Mouse (Mus musculus) midbrain, postnatal 0 days (tissue): ENCODE measurements at regions not wholly inside any gene's neighbourhood (a gene's known extent, or its start where the extent isn't known, plus 50 kb on each side); places are given as distances from the start of the nearest gene placed in this dataset.
"Not testable (repeated sequence)": the region's sequence is repeated elsewhere in the genome, so short reads cannot be mapped to it uniquely, and the experiment has no call there.

ENCODE experiments used
- ATAC-seq: fragments of 200-750 bp; cut with Nextera tagmentation; 2 replicates; pipeline ENCODE4 v1.8.0; 2017; ENCODE audit warnings: moderate number of reproducible peaks, mild to moderate bottlenecking, moderate TSS enrichment, moderate library complexity; ENCODE audit not compliant: low FRiP score
- DNase-seq: peaks from one replicate; pipeline ENCODE4 v3.0.0-alpha.2; 2015; ENCODE audit warnings: low spot score
- H3K27ac ChIP-seq: fragments of 300-500 bp; sonication (generic); 2 replicates; pipeline ENCODE4 v1.5.1; 2014; ENCODE audit warnings: low read depth, mild to moderate bottlenecking, low read length, mixed read lengths
- H3K27me3 ChIP-seq: fragments of 300-500 bp; sonication (generic); 2 replicates; pipeline ENCODE4 v1.6.1; 2014; ENCODE audit warnings: low read length, control low read depth, mixed read lengths; ENCODE audit not compliant: insufficient read depth
- H3K36me3 ChIP-seq: fragments of 300-500 bp; sonication (generic); 2 replicates; pipeline ENCODE4 v1.6.1; 2014; ENCODE audit warnings: low read length, control low read depth, mixed read lengths; ENCODE audit not compliant: insufficient read depth
- H3K4me1 ChIP-seq: fragments of 300-500 bp; sonication (generic); 2 replicates; pipeline ENCODE4 v1.6.1; 2014; ENCODE audit warnings: mild to moderate bottlenecking, control low read depth, antibody characterized with exemption, low read length, mixed read lengths; ENCODE audit not compliant: insufficient read depth
- H3K4me2 ChIP-seq: fragments of 300-500 bp; sonication (generic); 2 replicates; pipeline ENCODE4 v1.6.1; 2014; ENCODE audit warnings: low read depth, mild to moderate bottlenecking, low read length, mixed read lengths; ENCODE audit not compliant: poor library complexity, severe bottlenecking
- H3K4me3 ChIP-seq: fragments of 300-500 bp; sonication (generic); 2 replicates; pipeline ENCODE4 v1.5.1; 2014; ENCODE audit warnings: low read depth, mild to moderate bottlenecking, low read length, moderate library complexity
- H3K9ac ChIP-seq: fragments of 300-500 bp; sonication (generic); replicated peaks from 2 replicates; pipeline ENCODE4 v1.6.1; 2014; ENCODE audit warnings: mild to moderate bottlenecking, low read length, moderate library complexity, mixed read lengths; ENCODE audit not compliant: poor library complexity, severe bottlenecking
- H3K9me3 ChIP-seq: fragments of 300-500 bp; sonication (generic); 2 replicates; pipeline ENCODE4 v1.6.1; 2016; ENCODE audit warnings: low read length, control low read depth
- CTCF ChIP-seq: IDR thresholded peaks from 2 replicates; pipeline ENCODE4 v1.5.1; 2016; ENCODE audit warnings: antibody characterized with exemption, mild to moderate bottlenecking
- WGBS: fragments of 180-500 bp; shearing (Covaris S2); extraction: QIAGEN DNeasy Blood & Tissue Kit; methylation state at CpG from one replicate; pipeline ENCODE4 v1.1.7; 2014; 5-methylcytosine and 5-hydroxymethylcytosine counted together

DNA sequence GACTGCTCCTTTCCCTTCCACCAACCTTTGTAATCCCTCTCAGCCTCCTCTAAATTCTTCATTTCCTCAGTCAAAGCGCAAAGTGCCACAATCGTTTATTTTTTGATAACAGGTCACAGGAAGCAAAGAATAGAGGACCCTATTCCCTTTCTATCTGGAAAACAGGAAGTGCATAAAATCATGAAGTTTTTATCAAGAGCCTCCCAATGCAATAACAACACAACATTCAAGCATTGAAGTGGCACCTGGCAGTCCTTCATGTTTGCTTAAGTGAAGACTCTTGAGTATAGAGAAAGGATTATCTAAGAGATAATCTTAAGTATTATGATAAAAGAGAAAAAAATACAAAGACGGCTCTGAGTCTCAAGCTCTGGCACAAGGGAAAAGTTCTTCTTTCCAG is 111.9 kb downstream of the Ibtk start:
- Histone ChIP-seq H3K9me3 (0 out of 2 replicates have a peak, but pooled peaks cover 3% of the 10 kb centered on the region), H3K4me2 (no peak overlapping the region), H3K9ac (no peak overlapping the region), H3K4me1 (no peaks in the 10 kb centered on the region), H3K27me3 (no peaks in the 10 kb centered on the region), H3K27ac (no peak overlapping the region), H3K4me3 (no peak overlapping the region), H3K36me3 (no peaks in the 10 kb centered on the region)
- ATAC-seq (no peak), DNase-seq (no peak)
- TF ChIP-seq CTCF = no peak
- 84% methylated on average over 3 of the region's 3 CpGs for WGBS

DNA sequence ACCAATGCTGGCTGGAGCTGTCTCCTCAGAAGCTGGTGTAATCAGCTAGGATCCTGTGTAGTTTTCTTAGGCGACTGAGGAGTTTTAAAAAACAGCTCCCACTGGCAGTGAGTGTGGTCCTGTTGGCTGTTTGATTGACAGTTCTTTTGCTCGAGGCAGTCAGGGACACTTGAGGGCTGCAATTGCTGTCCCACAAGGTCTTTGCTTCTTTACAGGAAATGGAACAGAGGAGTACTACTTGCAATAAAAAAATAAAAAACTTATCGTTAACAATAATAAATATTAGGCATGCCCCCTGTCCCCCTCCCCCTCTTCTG is 113.0 kb downstream of the Ibtk start:
- Histone ChIP-seq H3K36me3 (no peaks in the 10 kb centered on the region), H3K27me3 (no peaks in the 10 kb centered on the region), H3K4me1 (no peaks in the 10 kb centered on the region), H3K4me2 (0 out of 2 replicates have a peak overlapping the region, but pooled peaks have one; percentile 21), H3K4me3 (no peak overlapping the region; the same call in 1 of the 2 replicates), H3K9ac (no peak overlapping the region), H3K9me3 (0 out of 2 replicates have a peak, but pooled peaks cover 3% of the 10 kb centered on the region), H3K27ac (no peak overlapping the region)
- DNase-seq (no peak), ATAC-seq (no peak)
- TF ChIP-seq CTCF = no peak
- WGBS = 48% methylated on average over 3 of the region's 3 CpGs

DNA sequence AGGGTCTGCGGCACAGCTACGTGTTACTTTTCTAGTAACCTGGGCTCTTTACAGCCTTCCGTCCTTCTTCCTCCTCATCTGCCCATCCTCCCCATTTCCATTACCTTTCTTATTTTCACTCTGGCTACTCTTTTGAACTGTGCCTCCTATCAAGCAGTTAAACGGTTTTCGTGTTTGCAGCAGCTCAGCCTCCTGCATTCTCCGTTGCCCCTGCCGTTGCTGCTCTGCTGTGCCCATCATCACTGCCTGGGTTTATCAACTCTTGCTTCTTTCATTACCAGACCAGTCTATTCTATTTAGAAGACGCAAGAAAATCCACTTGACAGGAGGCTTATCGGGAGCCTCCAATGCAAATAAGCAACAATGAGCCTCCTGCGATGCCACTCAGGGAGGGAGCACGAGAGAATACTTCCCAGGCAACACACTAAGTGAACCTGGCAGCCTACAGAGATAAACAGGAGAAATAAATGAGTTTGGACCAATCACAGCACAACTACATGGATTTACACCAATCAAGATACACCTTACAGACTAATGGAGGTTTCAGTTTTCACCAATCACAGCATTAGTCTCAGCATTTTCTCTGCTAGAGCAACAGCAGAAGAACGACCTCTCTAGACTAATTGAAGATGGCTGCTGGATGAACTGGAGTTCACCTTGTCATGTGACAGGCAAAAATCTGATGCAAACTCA is 113.5 kb downstream of the Ibtk start:
- peak overlapping the region; percentile 21 for H3K4me2 ChIP-seq

DNA sequence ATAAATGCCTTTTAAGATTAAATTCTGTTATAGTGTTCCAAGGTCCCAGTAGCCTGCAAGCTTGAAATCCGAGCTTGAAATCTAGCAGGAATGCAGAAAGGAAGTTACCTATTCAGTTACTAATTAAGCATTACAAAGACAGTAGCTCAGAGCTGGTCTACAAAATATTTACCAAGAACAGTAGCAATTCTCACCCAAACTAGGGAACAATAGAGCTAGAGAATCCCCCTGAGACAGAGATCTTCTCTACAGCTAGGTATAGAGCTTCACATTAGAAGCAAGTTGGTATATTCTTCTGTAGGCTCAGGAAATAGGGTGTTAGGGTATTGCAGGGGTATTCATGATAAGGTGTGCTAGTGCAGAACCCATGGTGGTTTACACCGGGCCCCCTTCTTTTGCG is 114.3 kb downstream of the Ibtk start:
- not testable (repeated sequence) for H3K27ac ChIP-seq, H3K9ac ChIP-seq, H3K36me3 ChIP-seq, DNase-seq, H3K4me3 ChIP-seq, H3K4me1 ChIP-seq, H3K4me2 ChIP-seq, H3K9me3 ChIP-seq, ATAC-seq, H3K27me3 ChIP-seq
- WGBS = 71% methylated on average over 3 of the region's 3 CpGs

More for the DNA sequence above, 113.5 kb downstream of the Ibtk start:
- Histone ChIP-seq H3K4me3 (peak overlapping the region; percentile 26; the same call in 1 of the 2 replicates), H3K9me3 (0 out of 2 replicates have a peak, but pooled peaks cover 3% of the 10 kb centered on the region), H3K27me3 (no peaks in the 10 kb centered on the region), H3K36me3 (no peaks in the 10 kb centered on the region), H3K9ac (no peak overlapping the region), H3K4me1 (no peaks in the 10 kb centered on the region), H3K27ac (peak overlapping the region; percentile 26; the same call in 1 of the 2 replicates)
- no peak for TF ChIP-seq CTCF
- 53% methylated on average over 12 of the region's 12 CpGs for WGBS
- DNase-seq (peak; percentile 23), ATAC-seq (peak; percentile 95)

DNA sequence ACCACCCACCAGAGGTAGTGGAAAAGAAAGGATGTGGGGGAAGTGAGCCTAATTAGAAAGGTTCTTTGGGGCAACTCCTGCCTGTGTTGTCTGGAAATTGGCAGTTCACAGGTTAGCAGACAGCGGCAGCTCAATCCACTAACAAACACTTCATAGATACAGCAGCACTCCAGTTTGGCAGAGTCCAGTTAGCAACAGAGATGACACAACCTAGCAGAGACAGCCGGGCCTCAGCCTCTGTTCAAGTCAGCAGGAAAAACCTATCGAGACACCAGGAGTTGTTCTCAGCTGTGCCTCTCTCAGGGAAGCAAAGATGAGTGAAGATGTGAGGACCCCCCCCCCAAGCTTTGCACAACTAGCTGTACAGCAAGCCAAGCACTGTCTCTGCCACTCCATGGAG is 131.2 kb downstream of the Ibtk start:
- no peak for ATAC-seq
- 85% methylated on average over 3 of the region's 3 CpGs for WGBS
- no peak for DNase-seq
- Histone ChIP-seq H3K9ac (no peak overlapping the region), H3K4me3 (no peak overlapping the region), H3K27me3 (no peaks in the 10 kb centered on the region), H3K4me2 (no peak overlapping the region), H3K36me3 (no peaks in the 10 kb centered on the region), H3K9me3 (no peaks in the 10 kb centered on the region), H3K27ac (no peak overlapping the region), H3K4me1 (no peaks in the 10 kb centered on the region)
- no peak for TF ChIP-seq CTCF

DNA sequence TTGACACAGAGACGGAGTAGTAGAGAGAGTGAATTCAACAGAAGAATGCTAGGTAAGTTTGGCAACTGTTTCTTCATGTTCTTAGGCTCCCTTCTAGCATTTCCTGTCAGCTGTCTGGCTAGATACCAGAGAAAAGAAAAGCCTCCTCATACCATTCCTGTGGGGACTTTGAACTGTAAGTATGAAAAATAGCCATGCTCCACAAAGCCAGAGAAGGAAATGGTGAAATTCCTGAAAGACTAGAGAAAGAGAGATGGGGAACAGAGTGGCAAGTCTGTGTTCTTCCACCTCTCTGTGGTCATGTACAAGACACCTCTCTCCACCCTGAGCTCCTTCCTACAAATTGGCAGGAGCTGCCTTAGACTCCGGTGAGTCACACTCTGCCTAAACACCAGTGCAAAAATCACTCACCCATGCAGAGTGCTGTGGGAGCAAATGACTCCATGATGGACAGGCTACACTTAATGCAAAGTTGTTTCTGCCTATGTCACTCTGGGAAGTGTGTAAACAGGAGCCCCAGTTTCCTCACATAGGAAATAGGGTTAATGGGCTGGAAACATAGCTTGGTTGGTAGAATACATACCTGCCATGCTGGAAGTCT is 131.9 kb downstream of the Ibtk start:
- TF ChIP-seq CTCF = no peak
- H3K4me2 ChIP-seq = no peak overlapping the region
- no peak overlapping the region for H3K9ac ChIP-seq
- WGBS = 89% methylated on average over 2 of the region's 2 CpGs
- no peaks in the 10 kb centered on the region for H3K9me3 ChIP-seq
- DNase-seq (no peak), ATAC-seq (no peak)
- H3K4me3 ChIP-seq = no peak overlapping the region
- no peaks in the 10 kb centered on the region for H3K4me1 ChIP-seq
- H3K27me3 ChIP-seq = no peaks in the 10 kb centered on the region
- H3K36me3 ChIP-seq = no peaks in the 10 kb centered on the region
- no peak overlapping the region for H3K27ac ChIP-seq
